Mouse (Mus musculus) intestine, embryonic 14.5 days (tissue): ENCODE results near the gene Il10rb. TPM values are rescaled to one million over a fixed set of nuclear protein-coding genes. Genes with fewer than 3 reads are reported as not detected.

Experiments
- ATAC-seq: fragments of 200-750 bp; cut with Nextera tagmentation; replicated peaks from 2 replicates; pipeline ENCODE4 v1.8.0; 2017; ENCODE audit warnings: low read depth, moderate number of reproducible peaks, moderate TSS enrichment, moderate library complexity; ENCODE audit not compliant: low FRiP score, low TSS enrichment
- DNase-seq: peaks from one replicate; pipeline ENCODE4 v3.0.0-alpha.2; 2018; ENCODE audit warnings: low spot score
- H3K27ac ChIP-seq: fragments of 300-500 bp; sonication (generic); 2 replicates; pipeline ENCODE4 v1.5.1; 2014; ENCODE audit warnings: low read depth, mild to moderate bottlenecking, control low read depth
- H3K27me3 ChIP-seq: fragments of 300-500 bp; sonication (generic); replicated peaks from 2 replicates; pipeline ENCODE4 v1.6.1; 2014; ENCODE audit warnings: low read length, control low read depth; ENCODE audit not compliant: control insufficient read depth, insufficient read depth
- H3K36me3 ChIP-seq: fragments of 300-500 bp; sonication (generic); 2 replicates; pipeline ENCODE4 v1.6.1; 2014; ENCODE audit warnings: low read length, control low read depth; ENCODE audit not compliant: control insufficient read depth, insufficient read depth
- H3K4me1 ChIP-seq: fragments of 300-500 bp; sonication (generic); replicated peaks from 2 replicates; pipeline ENCODE4 v1.6.1; 2014; ENCODE audit warnings: low read length, control low read depth, mixed read lengths; ENCODE audit not compliant: control insufficient read depth, insufficient read depth
- H3K4me2 ChIP-seq: fragments of 300-500 bp; sonication (generic); 2 replicates; pipeline ENCODE4 v1.6.1; 2014; ENCODE audit warnings: low read length
- H3K4me3 ChIP-seq: fragments of 300-500 bp; sonication (generic); 2 replicates; pipeline ENCODE4 v1.5.1; 2014; ENCODE audit warnings: low read depth, low read length, control low read depth, mixed read lengths
- H3K9ac ChIP-seq: fragments of 300-500 bp; sonication (generic); 2 replicates; pipeline ENCODE4 v1.6.1; 2014; ENCODE audit warnings: mild to moderate bottlenecking, low read length
- H3K9me3 ChIP-seq: fragments of 300-500 bp; sonication (generic); 2 replicates; pipeline ENCODE4 v1.6.1; 2016; ENCODE audit warnings: low read length, control low read depth; ENCODE audit not compliant: control insufficient read depth
- WGBS: fragments of 180-500 bp; shearing (Covaris S2); extraction: QIAGEN DNeasy Blood & Tissue Kit; methylation state at CpG from one replicate; pipeline ENCODE4 v1.1.7; 2014; 5-methylcytosine and 5-hydroxymethylcytosine counted together
- polyA plus RNA-seq: library from polyadenylated mRNA; unstranded; fragments of >200 nt; fragmentation: Nextera tagmentation; extraction: Ambion mirVana; gene quantifications from 2 replicates; pipeline ENCODE4 v1.2.1, GENCODE M21; 2014

Gene Il10rb
- polyA plus RNA-seq, 1 experiment from 2014 or later = 36.8 TPM

DNA sequence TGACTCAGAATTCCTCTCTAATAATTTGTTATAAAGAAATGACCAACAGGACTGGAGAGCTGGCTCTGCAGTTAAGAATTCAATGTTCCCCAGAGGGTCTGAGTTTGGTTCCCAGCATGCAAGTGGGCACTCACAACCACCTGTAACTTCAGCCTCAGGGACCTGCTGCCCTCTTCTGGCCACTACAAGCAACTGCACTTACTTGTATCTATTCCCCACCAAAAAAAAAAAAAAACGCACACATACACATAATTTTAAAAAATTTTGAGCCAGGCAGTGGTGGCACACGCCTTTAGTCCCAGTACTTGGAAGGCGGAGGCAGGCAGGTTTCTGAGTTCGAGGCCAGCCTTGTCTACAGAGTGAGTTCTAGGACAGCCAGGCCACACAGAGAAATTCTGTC, 15.9 kb upstream of the Il10rb start:
- no peak overlapping the region for H3K27ac ChIP-seq
- no peak overlapping the region for H3K9ac ChIP-seq
- no peak for ATAC-seq
- no peaks in the 10 kb centered on the region for H3K4me1 ChIP-seq
- DNase-seq = no peak
- WGBS = 89% methylated on average over 4 of the region's 4 CpGs
- no peak overlapping the region for H3K4me2 ChIP-seq
- peaks cover 60% of the 10 kb centered on the region for H3K36me3 ChIP-seq
- H3K9me3 ChIP-seq = no peaks in the 10 kb centered on the region; the same call in 1 of the 2 replicates
- H3K4me3 ChIP-seq = no peak overlapping the region
- H3K27me3 ChIP-seq = no peaks in the 10 kb centered on the region

DNA sequence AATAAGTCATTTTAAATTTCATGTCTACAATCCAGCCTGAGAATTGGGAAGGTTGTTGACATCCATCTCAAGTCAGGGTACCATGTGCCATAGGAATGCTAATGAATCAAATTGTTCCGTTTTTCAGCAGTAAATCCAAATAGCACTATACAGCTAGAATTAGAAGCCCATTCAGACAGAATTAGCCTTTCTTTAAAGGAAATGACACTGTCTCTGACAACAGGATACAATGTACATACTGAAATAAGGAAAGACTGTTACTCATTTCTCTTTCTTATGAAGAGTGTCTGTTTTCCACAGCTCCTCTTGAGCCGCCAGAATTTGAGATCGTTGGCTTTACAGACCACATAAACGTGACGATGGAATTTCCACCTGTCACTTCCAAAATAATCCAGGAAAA, 14.5 kb upstream of the Il10rb start, which contains the start of gene Gm21970:
Gene Gm21970, plus strand, starts transcription at position 301 of the 400 bp plus-strand sequence.
- Histone ChIP-seq H3K9me3 (no peaks in the 10 kb centered on the region; the same call in 1 of the 2 replicates), H3K4me1 (no peaks in the 10 kb centered on the region), H3K4me2 (no peak within 1 kb of the TSS), H3K27me3 (no peaks in the 10 kb centered on the region), H3K4me3 (no peak within 1 kb of the TSS), H3K27ac (no peak within 1 kb of the TSS), H3K9ac (no peak within 1 kb of the TSS), H3K36me3 (peaks cover 65% of the 10 kb centered on the region)
- WGBS = 82% methylated on average over 5 of the region's 5 CpGs
- DNase-seq = no peak
- ATAC-seq = no peak

DNA sequence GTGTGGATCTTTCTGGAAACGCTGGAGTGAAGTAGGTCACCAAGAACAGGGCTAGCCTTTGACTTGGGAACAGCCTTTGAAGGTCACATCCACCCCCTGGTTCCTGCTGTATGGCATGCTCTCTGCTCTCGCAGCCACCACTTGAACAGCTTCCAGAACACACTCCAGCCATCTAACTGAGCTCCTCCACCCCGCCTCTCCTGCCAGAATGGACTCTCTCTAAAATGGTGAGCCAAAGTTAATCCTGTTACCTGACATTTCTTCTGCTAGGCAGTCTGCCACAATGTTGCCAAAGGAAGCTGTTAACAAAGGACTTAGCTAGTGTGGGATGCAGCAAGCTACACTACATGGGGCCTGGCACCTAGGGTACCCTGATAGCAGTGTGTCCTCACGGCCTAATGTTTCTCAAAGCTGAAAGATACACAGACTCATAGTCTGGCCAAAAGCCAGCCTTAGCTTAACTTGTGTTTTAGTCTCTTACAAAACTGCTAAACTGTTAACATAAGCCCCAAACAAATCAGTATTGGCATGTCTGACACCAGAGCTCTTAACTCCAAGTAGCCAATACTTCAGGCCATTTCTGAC, 11.0 kb upstream of the Il10rb start:
- Histone ChIP-seq H3K4me3 (no peak overlapping the region), H3K36me3 (peaks cover 44% of the 10 kb centered on the region), H3K4me2 (no peak overlapping the region), H3K27ac (no peak overlapping the region), H3K9me3 (no peaks in the 10 kb centered on the region; the same call in 1 of the 2 replicates), H3K9ac (no peak overlapping the region), H3K27me3 (no peaks in the 10 kb centered on the region), H3K4me1 (no peaks in the 10 kb centered on the region)
- DNase-seq (no peak), ATAC-seq (no peak)
- WGBS = 76% methylated on average over 4 of the region's 4 CpGs

DNA sequence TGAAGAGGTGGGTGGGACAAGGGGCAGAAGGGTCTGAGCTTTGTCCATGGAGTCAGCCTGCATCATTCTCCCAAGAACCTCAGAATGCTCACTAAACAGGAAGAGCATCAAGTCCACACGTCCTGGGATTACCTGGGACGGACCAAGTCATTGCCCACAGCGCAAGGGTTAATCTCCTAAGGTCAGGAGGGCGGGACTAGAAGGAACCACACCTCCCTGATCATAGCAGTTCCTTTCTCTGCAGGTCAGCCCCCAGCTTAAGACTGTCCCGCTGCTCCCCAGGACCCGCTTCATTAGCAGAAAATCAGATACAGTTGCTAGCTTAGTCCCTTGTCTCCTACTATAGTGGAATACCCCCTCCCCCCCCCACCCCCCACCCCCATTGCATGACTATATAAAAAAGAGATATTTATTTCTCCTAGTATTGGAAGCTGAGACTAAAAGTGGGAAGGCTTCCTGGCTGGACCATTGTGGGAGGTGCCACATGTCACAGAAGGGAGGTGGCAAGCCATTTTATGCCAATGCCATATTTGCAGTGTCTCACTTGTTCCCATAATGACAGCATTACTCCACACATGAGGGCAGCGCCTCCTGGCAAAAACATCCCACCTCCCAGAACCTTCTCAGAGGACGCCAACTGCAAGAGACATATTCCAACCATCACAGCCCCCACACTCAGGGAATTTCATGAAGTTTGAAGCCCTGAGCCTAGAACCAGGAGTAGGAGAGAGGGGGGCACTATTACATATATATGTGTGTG, 10.2 kb upstream of the Il10rb start:
- Histone ChIP-seq H3K27ac (no peak overlapping the region), H3K36me3 (peaks cover 44% of the 10 kb centered on the region), H3K9ac (no peak overlapping the region), H3K9me3 (no peaks in the 10 kb centered on the region), H3K27me3 (no peaks in the 10 kb centered on the region), H3K4me1 (no peaks in the 10 kb centered on the region), H3K4me2 (no peak overlapping the region), H3K4me3 (no peak overlapping the region)
- ATAC-seq (no peak), DNase-seq (no peak)
- WGBS = 68% methylated on average over 8 of the region's 8 CpGs

DNA sequence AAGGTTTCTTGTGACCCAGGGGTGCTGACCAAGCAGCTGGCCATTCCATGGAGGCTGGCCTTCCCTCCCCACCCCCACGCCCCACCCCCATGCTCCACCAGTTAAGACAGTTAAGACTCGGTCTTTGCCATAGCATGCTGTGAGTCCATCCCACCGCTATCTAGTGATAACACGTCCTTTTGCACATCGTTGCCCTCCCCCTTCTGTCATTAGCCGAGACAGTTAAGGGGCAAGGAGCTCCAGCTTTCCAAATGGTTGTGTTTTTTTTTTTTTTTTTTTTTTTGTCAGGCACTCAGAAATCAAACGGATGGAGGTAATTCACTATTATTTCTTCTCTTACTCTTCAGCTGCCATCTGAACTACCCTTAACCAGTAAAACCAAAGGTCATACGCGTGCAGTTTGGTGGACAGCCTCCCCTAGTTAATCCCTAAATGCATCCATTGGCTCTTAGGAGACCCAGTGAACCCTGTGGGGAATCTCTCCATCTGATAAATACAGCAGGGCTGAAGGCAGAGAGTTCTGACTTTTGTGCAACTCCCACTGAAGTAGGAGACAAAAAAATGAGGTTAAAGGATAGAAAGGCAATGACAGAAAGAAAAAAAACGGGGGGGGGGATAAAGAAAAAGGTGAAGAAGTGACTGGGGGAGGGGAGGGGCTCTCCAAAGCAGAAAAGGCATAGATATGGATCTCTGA, 9.0 kb upstream of the Il10rb start:
- ATAC-seq (no peak), DNase-seq (no peak)
- Histone ChIP-seq H3K4me2 (no peak overlapping the region), H3K36me3 (peaks cover 39% of the 10 kb centered on the region), H3K27ac (no peak overlapping the region), H3K4me3 (no peak overlapping the region), H3K27me3 (no peaks in the 10 kb centered on the region), H3K9me3 (no peaks in the 10 kb centered on the region), H3K9ac (no peak overlapping the region), H3K4me1 (no peaks in the 10 kb centered on the region)
- WGBS = 68% methylated on average over 10 of the region's 10 CpGs

DNA sequence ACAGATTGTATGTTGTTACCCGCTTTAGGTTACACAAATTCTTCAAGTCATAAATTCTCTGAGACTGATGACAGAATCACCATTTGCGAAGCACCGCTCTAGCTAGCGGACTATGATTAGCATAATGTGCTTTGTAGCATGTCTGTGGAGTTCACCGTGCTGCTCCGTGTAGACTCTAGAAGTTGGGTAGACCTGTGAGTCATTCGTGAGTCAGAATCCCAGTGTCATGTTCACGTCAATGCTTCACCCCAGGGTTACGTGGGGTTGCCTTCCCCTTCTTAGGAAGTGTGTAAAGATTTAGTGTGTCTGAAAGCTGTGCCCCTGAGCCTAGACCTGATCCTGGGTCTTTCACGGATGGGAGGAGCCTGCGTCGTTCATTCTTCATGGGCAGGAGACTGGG, 7.9 kb upstream of the Il10rb start:
- Histone ChIP-seq H3K4me1 (no peaks in the 10 kb centered on the region), H3K9me3 (no peaks in the 10 kb centered on the region), H3K27ac (no peak overlapping the region), H3K4me3 (no peak overlapping the region), H3K27me3 (no peaks in the 10 kb centered on the region), H3K4me2 (no peak overlapping the region), H3K36me3 (peaks cover 29% of the 10 kb centered on the region), H3K9ac (no peak overlapping the region)
- DNase-seq (no peak), ATAC-seq (no peak)
- 88% methylated on average over 12 of the region's 12 CpGs for WGBS

DNA sequence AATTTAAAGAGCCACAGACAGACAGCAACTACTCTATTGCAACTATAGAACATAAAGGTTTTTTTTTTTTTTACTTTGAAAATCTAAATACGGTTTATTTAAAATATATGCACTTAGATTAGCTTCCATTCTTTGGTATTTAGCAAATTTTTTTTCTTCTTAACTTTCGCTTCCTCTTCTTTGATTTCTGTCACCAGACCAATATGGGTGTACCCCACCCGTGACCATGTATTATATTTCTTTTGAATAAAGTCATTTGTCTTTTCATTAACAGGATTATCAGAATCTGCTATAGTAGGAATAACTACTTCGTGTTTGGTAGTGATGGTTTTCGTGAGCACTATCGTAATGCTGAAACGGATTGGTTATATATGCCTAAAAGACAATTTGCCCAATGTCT, 7.0 kb upstream of the Il10rb start:
- peaks cover 28% of the 10 kb centered on the region for H3K36me3 ChIP-seq
- H3K27me3 ChIP-seq = no peaks in the 10 kb centered on the region
- no peak for DNase-seq
- H3K4me3 ChIP-seq = no peak overlapping the region
- no peak overlapping the region for H3K27ac ChIP-seq
- no peak overlapping the region for H3K9ac ChIP-seq
- ATAC-seq = no peak
- H3K9me3 ChIP-seq = no peaks in the 10 kb centered on the region
- H3K4me1 ChIP-seq = no peaks in the 10 kb centered on the region
- no peak overlapping the region for H3K4me2 ChIP-seq
- 93% methylated on average over 7 of the region's 7 CpGs for WGBS

DNA sequence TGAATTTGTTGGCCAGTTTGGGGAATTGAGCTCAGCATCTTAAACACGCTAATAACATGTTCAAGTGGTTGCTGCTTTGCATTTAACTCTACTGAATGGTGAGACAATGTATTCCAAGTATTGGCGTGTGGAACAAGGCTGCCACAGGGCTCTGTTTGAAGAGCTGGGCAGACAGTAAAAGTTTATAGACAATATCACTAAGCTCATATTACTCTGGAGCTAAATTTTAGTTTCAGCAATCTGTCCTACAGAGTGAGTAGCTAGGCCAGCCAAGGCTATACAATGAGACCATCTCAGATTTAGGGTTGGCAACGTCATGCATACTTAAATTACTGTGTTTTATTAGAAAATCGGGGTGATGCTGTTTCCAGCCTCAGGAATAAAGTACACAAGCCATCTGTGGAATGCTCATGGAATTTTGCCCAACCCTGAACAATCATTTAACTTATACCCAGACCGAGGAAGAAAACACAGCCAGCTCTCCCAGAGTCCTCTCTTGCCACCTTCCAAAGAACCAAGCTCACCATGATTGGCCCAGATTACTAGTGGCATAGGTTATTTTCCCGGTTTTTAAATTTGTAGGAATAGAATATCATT, 4.3 kb upstream of the Il10rb start:
- Histone ChIP-seq H3K4me3 (no peak overlapping the region), H3K4me1 (peaks cover 6% of the 10 kb centered on the region), H3K36me3 (peaks cover 14% of the 10 kb centered on the region; the same call in 1 of the 2 replicates), H3K4me2 (no peak overlapping the region), H3K9ac (no peak overlapping the region), H3K27me3 (no peaks in the 10 kb centered on the region), H3K27ac (no peak overlapping the region), H3K9me3 (no peaks in the 10 kb centered on the region)
- WGBS = 79% methylated on average over 6 of the region's 6 CpGs
- DNase-seq (no peak), ATAC-seq (no peak)
